Mouse (Mus musculus): Measurements from ENCODE around the gene Rps18.
"Not testable (repeated sequence)": the region's sequence is repeated elsewhere in the genome, so short reads cannot be mapped to it uniquely, and the experiment has no call there.

Gene Rps18

GRCm38 (mm10) chr17:33955555-33956214, at the start of gene Rps18, which contains the start of gene Vps52:
Gene Rps18, minus strand, starts transcription at chr17:33956001.
Gene Vps52, plus strand, starts transcription at chr17:33955812.
- in situ Hi-C loops (cut with MboI): no loop called here

GRCm38 (mm10) chr17:34003426-34003825, 47.6 kb upstream of the Rps18 start:
- in situ Hi-C loops (cut with MboI): no loop called here

GRCm38 (mm10) chr17:34000796-34001195, 45.0 kb upstream of the Rps18 start:
- in situ Hi-C loops (cut with MboI): not testable (repeated sequence)

- in situ Hi-C loops (cut with MboI): no loop called here
Observed at GRCm38 (mm10) chr17:34000150-34000537, 44.3 kb upstream of the Rps18 start, which contains the start of gene H2-K1. Gene H2-K1, minus strand, starts transcription at chr17:34000347.

- in situ Hi-C loops (cut with MboI): no loop called here
Observed at GRCm38 (mm10) chr17:33999341-34000149, 43.7 kb upstream of the Rps18 start.

- in situ Hi-C loops (cut with MboI): not testable (repeated sequence)
Observed at GRCm38 (mm10) chr17:33998697-33999096, 42.9 kb upstream of the Rps18 start.

- in situ Hi-C loops (cut with MboI): not testable (repeated sequence)
Observed at GRCm38 (mm10) chr17:33997025-33997424, 41.2 kb upstream of the Rps18 start.

GRCm38 (mm10) chr17:33995651-33996050, 39.9 kb upstream of the Rps18 start:
- in situ Hi-C loops (cut with MboI): no loop called here

GRCm38 (mm10) chr17:33994959-33995358, 39.2 kb upstream of the Rps18 start:
- in situ Hi-C loops (cut with MboI): no loop called here

GRCm38 (mm10) chr17:33991788-33992664, 36.2 kb upstream of the Rps18 start:
- in situ Hi-C loops (cut with MboI): no loop called here

- in situ Hi-C loops (cut with MboI): not testable (repeated sequence)
Observed at GRCm38 (mm10) chr17:33982136-33982535, 26.3 kb upstream of the Rps18 start.

- in situ Hi-C loops (cut with MboI): not testable (repeated sequence)
Observed at GRCm38 (mm10) chr17:33981192-33981909, 25.6 kb upstream of the Rps18 start.

- in situ Hi-C loops (cut with MboI): no loop called here
Observed at GRCm38 (mm10) chr17:33980181-33981035, 24.6 kb upstream of the Rps18 start.

GRCm38 (mm10) chr17:33979512-33980050, 23.8 kb upstream of the Rps18 start:
- in situ Hi-C loops (cut with MboI): no loop called here

GRCm38 (mm10) chr17:33978631-33979031, 22.8 kb upstream of the Rps18 start:
- in situ Hi-C loops (cut with MboI): no loop called here

GRCm38 (mm10) chr17:33977861-33978557, 22.2 kb upstream of the Rps18 start:
- in situ Hi-C loops (cut with MboI): no loop called here

GRCm38 (mm10) chr17:33973572-33973971, 17.8 kb upstream of the Rps18 start:
- in situ Hi-C loops (cut with MboI): no loop called here

GRCm38 (mm10) chr17:33972691-33973090, 16.9 kb upstream of the Rps18 start:
- in situ Hi-C loops (cut with MboI): no loop called here

GRCm38 (mm10) chr17:33969394-33969793, 13.6 kb upstream of the Rps18 start:
- in situ Hi-C loops (cut with MboI): no loop called here

GRCm38 (mm10) chr17:33968927-33969326, 13.1 kb upstream of the Rps18 start:
- in situ Hi-C loops (cut with MboI): no loop called here
